Mouse (Mus musculus) liver, adult 2 months (tissue): ENCODE data around the gene Zbtb9.

Source experiments
- CTCF ChIP-seq: fragments of 200-500 bp; IDR thresholded peaks from 2 replicates; pipeline ENCODE4 v1.5.1; 2011; ENCODE audit warnings: low read depth, low read length, control low read depth
- POLR2A ChIP-seq: fragments of 200-500 bp; IDR thresholded peaks from 2 replicates; pipeline ENCODE4 v1.6.1; 2011; ENCODE audit warnings: low read length, control low read depth; ENCODE audit not compliant: insufficient read depth; ENCODE audit errors: extremely low read depth

- TF ChIP-seq CTCF (no peak), POLR2A (no peak)
Observed at GRCm38 (mm10) chr17:27029431-27029830, 56.5 kb downstream of the Zbtb9 start.
